Comparison of ENCODE assay signal across 22 mouse cellular contexts in the genomic region with DNA sequence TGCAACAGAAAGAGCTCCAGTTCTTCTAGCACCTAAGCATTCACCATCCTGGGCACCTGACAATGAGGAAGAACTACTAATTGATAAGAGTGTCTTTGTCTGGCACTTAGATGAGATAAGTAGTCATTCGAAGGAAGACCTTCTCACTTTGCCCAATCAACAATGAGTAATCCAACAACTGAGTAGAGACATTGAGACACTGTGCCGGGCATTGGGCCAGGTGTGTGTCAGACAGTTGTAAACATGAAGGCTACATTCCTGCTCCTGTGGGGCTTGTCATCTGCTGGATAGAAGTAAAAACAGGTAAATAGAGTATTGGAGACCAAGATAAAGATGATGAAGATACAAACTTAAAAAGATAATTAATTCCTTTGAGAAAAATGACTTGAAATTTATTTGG. TPM values are rescaled to one million over a fixed set of nuclear protein-coding genes. Genes with fewer than 3 reads are reported as not detected.
"Had no signal": no experiment of that assay in that cellular context is flagged by ENCODE, and none has a peak within 500 bp of the region (broad histone marks: within the 10 kb centered on the region; RNA-seq: fewer than 3 reads in every experiment).

No protein-coding gene starts in this region.

- ATAC-seq: midbrain, embryonic 15.5 days had no signal

- H3K4me2 ChIP-seq: lung, embryonic 14.5 days; midbrain, embryonic 11.5 days; midbrain, embryonic 15.5 days; neural tube, embryonic 12.5 days had no signal

- H3K9me3 ChIP-seq: limb, embryonic 10.5 days; midbrain, embryonic 15.5 days; neural tube, embryonic 12.5 days had no signal

- H3K36me3 ChIP-seq: limb, embryonic 10.5 days; midbrain, embryonic 15.5 days; neural tube, embryonic 12.5 days had no signal

- H3K27ac ChIP-seq: left cerebral cortex, adult 2 months; limb, embryonic 10.5 days; liver, embryonic 14.5 days; midbrain, embryonic 15.5 days; neural tube, embryonic 12.5 days had no signal

- H3K9ac ChIP-seq: liver, embryonic 14.5 days; lung, embryonic 14.5 days; midbrain, embryonic 15.5 days; neural tube, embryonic 12.5 days had no signal

- DNase-seq: kidney, adult 9 months; kidney, postnatal 14 days; lung, embryonic 14.5 days; lung, postnatal 10 days; lung, postnatal 4 days; right cerebral cortex, postnatal 4 days; spleen, adult 18-20 months; thymus, adult 18-20 months; thymus, postnatal 14 days had no signal

- H3K4me3 ChIP-seq: left cerebral cortex, adult 2 months; limb, embryonic 10.5 days; midbrain, embryonic 15.5 days; neural tube, embryonic 12.5 days had no signal

RNA-seq across cellular contexts. Expression of gene Rnf39, which starts 4.7 kb away (rescaled TPM):
- total RNA-seq: megakaryocyte, adult 5-6 weeks; monocyte, adult 5-6 weeks had no signal

RNA-seq across cellular contexts. Expression of gene Trim31, which starts 40.1 kb away (rescaled TPM):
- total RNA-seq: layer of hippocampus, adult 8-10 months; layer of hippocampus, postnatal 14 days; left cerebral cortex, adult 2 months; left cerebral cortex, postnatal 14 days; megakaryocyte, adult 5-6 weeks; monocyte, adult 5-6 weeks; neutrophil, adult 5-6 weeks had no signal
- polyA plus RNA-seq: limb, embryonic 10.5 days; limb, embryonic 14.5 days; liver, embryonic 14.5 days; midbrain, embryonic 11.5 days; midbrain, embryonic 15.5 days; neural tube, embryonic 12.5 days had no signal
